Mouse (Mus musculus): ENCODE measurements at regions not wholly inside any gene's neighbourhood (a gene's known extent, or its start where the extent isn't known, plus 50 kb on each side); places are given as distances from the start of the nearest gene placed in this dataset.

- no peak for ATAC-seq
- Histone ChIP-seq H3K9ac (ENCODE audit: low read depth, low read length) (no peak overlapping the region), H3K4me2 (ENCODE audit: low read depth, low read length) (no peak overlapping the region), H3K36me3 (ENCODE audit: control insufficient read depth, insufficient read depth, low read length) (no peaks in the 10 kb centered on the region), H3K4me3 (ENCODE audit: low read length) (no peak overlapping the region), H3K27me3 (replicated peaks; ENCODE audit: control insufficient read depth, insufficient read depth, low read length) (no peaks in the 10 kb centered on the region), H3K27ac (ENCODE audit: low read length) (no peak overlapping the region), H3K4me1 (ENCODE audit: control insufficient read depth, insufficient read depth, low read length) (no peaks in the 10 kb centered on the region), H3K9me3 (ENCODE audit: control insufficient read depth, low read length) (no peaks in the 10 kb centered on the region)
- 51% methylated on average over 2 of the region's 2 CpGs for WGBS
Observed at GRCm38 (mm10) chr11:18493086-18493485, 525.7 kb downstream of the Meis1 start.

- 57% methylated on average over 9 of the region's 9 CpGs for WGBS
- Histone ChIP-seq H3K9me3 (ENCODE audit: control insufficient read depth, low read length) (no peaks in the 10 kb centered on the region), H3K4me3 (ENCODE audit: low read length) (no peak overlapping the region), H3K4me2 (ENCODE audit: low read depth, low read length) (no peak overlapping the region), H3K4me1 (ENCODE audit: control insufficient read depth, insufficient read depth, low read length) (no peaks in the 10 kb centered on the region), H3K9ac (ENCODE audit: low read depth, low read length) (no peak overlapping the region), H3K27ac (ENCODE audit: low read length) (no peak overlapping the region), H3K27me3 (replicated peaks; ENCODE audit: control insufficient read depth, insufficient read depth, low read length) (no peaks in the 10 kb centered on the region), H3K36me3 (ENCODE audit: control insufficient read depth, insufficient read depth, low read length) (no peaks in the 10 kb centered on the region)
- ATAC-seq = no peak
Observed at GRCm38 (mm10) chr11:18489517-18490256, 529.1 kb downstream of the Meis1 start.

- Histone ChIP-seq H3K27ac (ENCODE audit: low read length) (no peak overlapping the region), H3K9ac (ENCODE audit: low read depth, low read length) (no peak overlapping the region), H3K4me2 (ENCODE audit: low read depth, low read length) (no peak overlapping the region), H3K27me3 (replicated peaks; ENCODE audit: control insufficient read depth, insufficient read depth, low read length) (no peaks in the 10 kb centered on the region), H3K9me3 (ENCODE audit: control insufficient read depth, low read length) (no peaks in the 10 kb centered on the region), H3K4me3 (ENCODE audit: low read length) (no peak overlapping the region), H3K4me1 (ENCODE audit: control insufficient read depth, insufficient read depth, low read length) (no peaks in the 10 kb centered on the region), H3K36me3 (ENCODE audit: control insufficient read depth, insufficient read depth, low read length) (no peaks in the 10 kb centered on the region)
- ATAC-seq = no peak
Observed at GRCm38 (mm10) chr11:18478841-18479240, 525.2 kb upstream of the Etaa1 start.

- Histone ChIP-seq H3K4me1 (ENCODE audit: control insufficient read depth, insufficient read depth, low read length) (no peaks in the 10 kb centered on the region), H3K27ac (ENCODE audit: low read length) (no peak overlapping the region), H3K4me3 (ENCODE audit: low read length) (no peak overlapping the region), H3K9ac (ENCODE audit: low read depth, low read length) (no peak overlapping the region), H3K4me2 (ENCODE audit: low read depth, low read length) (no peak overlapping the region), H3K36me3 (ENCODE audit: control insufficient read depth, insufficient read depth, low read length) (no peaks in the 10 kb centered on the region), H3K27me3 (replicated peaks; ENCODE audit: control insufficient read depth, insufficient read depth, low read length) (no peaks in the 10 kb centered on the region), H3K9me3 (ENCODE audit: control insufficient read depth, low read length) (no peaks in the 10 kb centered on the region)
- ATAC-seq = no peak
- WGBS = 62% methylated on average over 3 of the region's 3 CpGs
Observed at GRCm38 (mm10) chr11:18451271-18451670, 497.6 kb upstream of the Etaa1 start.

- no peaks in the 10 kb centered on the region for H3K9me3 ChIP-seq (ENCODE audit: control insufficient read depth, low read length)
- H3K9ac ChIP-seq (ENCODE audit: low read depth, low read length) = no peak overlapping the region
- no peaks in the 10 kb centered on the region for H3K36me3 ChIP-seq (ENCODE audit: control insufficient read depth, insufficient read depth, low read length)
- H3K4me3 ChIP-seq (ENCODE audit: low read length) = no peak overlapping the region
- no peaks in the 10 kb centered on the region for H3K27me3 ChIP-seq (replicated peaks; ENCODE audit: control insufficient read depth, insufficient read depth, low read length)
- ATAC-seq = no peak
- 81% methylated on average over 1 of the region's 1 CpGs for WGBS
- no peaks in the 10 kb centered on the region for H3K4me1 ChIP-seq (ENCODE audit: control insufficient read depth, insufficient read depth, low read length)
- no peak overlapping the region for H3K4me2 ChIP-seq (ENCODE audit: low read depth, low read length)
- no peak overlapping the region for H3K27ac ChIP-seq (ENCODE audit: low read length)
Observed at GRCm38 (mm10) chr11:18448879-18449278, 495.2 kb upstream of the Etaa1 start.

GRCm38 (mm10) chr11:18444600-18444999 is 490.9 kb upstream of the Etaa1 start:
- H3K4me1 ChIP-seq (ENCODE audit: control insufficient read depth, insufficient read depth, low read length) = no peaks in the 10 kb centered on the region
- no peak overlapping the region for H3K9ac ChIP-seq (ENCODE audit: low read depth, low read length)
- 73% methylated on average over 8 of the region's 8 CpGs for WGBS
- H3K27ac ChIP-seq (ENCODE audit: low read length) = no peak overlapping the region
- H3K27me3 ChIP-seq (replicated peaks; ENCODE audit: control insufficient read depth, insufficient read depth, low read length) = no peaks in the 10 kb centered on the region
- ATAC-seq = no peak
- H3K4me3 ChIP-seq (ENCODE audit: low read length) = no peak overlapping the region
- H3K4me2 ChIP-seq (ENCODE audit: low read depth, low read length) = no peak overlapping the region
- H3K36me3 ChIP-seq (ENCODE audit: control insufficient read depth, insufficient read depth, low read length) = no peaks in the 10 kb centered on the region
- no peaks in the 10 kb centered on the region for H3K9me3 ChIP-seq (ENCODE audit: control insufficient read depth, low read length)

GRCm38 (mm10) chr11:18444101-18444500 is 490.4 kb upstream of the Etaa1 start:
- Histone ChIP-seq H3K9ac (ENCODE audit: low read depth, low read length) (no peak overlapping the region), H3K27ac (ENCODE audit: low read length) (no peak overlapping the region), H3K4me2 (ENCODE audit: low read depth, low read length) (no peak overlapping the region), H3K36me3 (ENCODE audit: control insufficient read depth, insufficient read depth, low read length) (no peaks in the 10 kb centered on the region), H3K4me1 (ENCODE audit: control insufficient read depth, insufficient read depth, low read length) (no peaks in the 10 kb centered on the region), H3K9me3 (ENCODE audit: control insufficient read depth, low read length) (no peaks in the 10 kb centered on the region), H3K4me3 (ENCODE audit: low read length) (no peak overlapping the region), H3K27me3 (replicated peaks; ENCODE audit: control insufficient read depth, insufficient read depth, low read length) (no peaks in the 10 kb centered on the region)
- ATAC-seq = no peak
- WGBS = 67% methylated on average over 5 of the region's 5 CpGs

- Histone ChIP-seq H3K27me3 (replicated peaks; ENCODE audit: control insufficient read depth, insufficient read depth, low read length) (no peaks in the 10 kb centered on the region), H3K27ac (ENCODE audit: low read length) (no peak overlapping the region), H3K4me3 (ENCODE audit: low read length) (no peak overlapping the region), H3K9me3 (ENCODE audit: control insufficient read depth, low read length) (no peaks in the 10 kb centered on the region), H3K4me2 (ENCODE audit: low read depth, low read length) (no peak overlapping the region), H3K9ac (ENCODE audit: low read depth, low read length) (no peak overlapping the region), H3K36me3 (ENCODE audit: control insufficient read depth, insufficient read depth, low read length) (no peaks in the 10 kb centered on the region), H3K4me1 (ENCODE audit: control insufficient read depth, insufficient read depth, low read length) (no peaks in the 10 kb centered on the region)
- WGBS = 80% methylated on average over 2 of the region's 2 CpGs
- ATAC-seq = no peak
Observed at GRCm38 (mm10) chr11:18443156-18443555, 489.5 kb upstream of the Etaa1 start.

GRCm38 (mm10) chr11:18437834-18438611 is 484.3 kb upstream of the Etaa1 start:
- Histone ChIP-seq H3K9me3 (ENCODE audit: control insufficient read depth, low read length) (no peaks in the 10 kb centered on the region), H3K36me3 (ENCODE audit: control insufficient read depth, insufficient read depth, low read length) (no peaks in the 10 kb centered on the region), H3K27me3 (replicated peaks; ENCODE audit: control insufficient read depth, insufficient read depth, low read length) (no peaks in the 10 kb centered on the region), H3K4me3 (ENCODE audit: low read length) (no peak overlapping the region), H3K4me1 (ENCODE audit: control insufficient read depth, insufficient read depth, low read length) (no peaks in the 10 kb centered on the region), H3K4me2 (ENCODE audit: low read depth, low read length) (no peak overlapping the region), H3K9ac (ENCODE audit: low read depth, low read length) (no peak overlapping the region), H3K27ac (ENCODE audit: low read length) (no peak overlapping the region)
- 68% methylated on average over 6 of the region's 6 CpGs for WGBS
- no peak for ATAC-seq
